Mouse (Mus musculus) MEL (cell line): ENCODE results near the gene Hic1. TPM values are rescaled to one million over a fixed set of nuclear protein-coding genes. Genes with fewer than 3 reads are reported as not detected.
A peak's percentile ranks its signal among the peaks of the same experiment; 100 is the strongest.

Source experiments
- DNase-seq: peaks from one replicate; pipeline ENCODE4 v3.0.0; 2011; ENCODE audit warnings: low read depth, low spot score
- H3K27ac ChIP-seq: 2 replicates; pipeline ENCODE4 v1.5.1; 2012; ENCODE audit warnings: low read depth, mild to moderate bottlenecking, control low read depth, low read length, moderate library complexity; ENCODE audit not compliant: control insufficient read depth
- H3K27me3 ChIP-seq, 2 experiments: fragments of 150-350 bp in 1 of 2; sonication (generic) in 1 of 2; 2 replicates each; pipeline ENCODE4 v1.6.1; 2012; ENCODE audit warnings: low read length in 2 of 2, mild to moderate bottlenecking in 2 of 2, improper control_type of control experiment in 1 of 2, moderate library complexity in 1 of 2; ENCODE audit not compliant: insufficient read depth in 2 of 2, control insufficient read depth in 1 of 2
- H3K36me3 ChIP-seq, 2 experiments: 2 replicates each; pipeline ENCODE4 v1.6.1; 2012 to 2014; ENCODE audit warnings: low read length in 2 of 2, improper control_type of control experiment in 1 of 2, inconsistent platforms in 1 of 2, mild to moderate bottlenecking in 1 of 2; ENCODE audit not compliant: insufficient read depth in 2 of 2, control insufficient read depth in 1 of 2
- H3K4me1 ChIP-seq, 2 experiments: fragments of 150-350 bp in 1 of 2; sonication (generic) in 1 of 2; 2 replicates each; pipeline ENCODE4 v1.6.1; 2012; ENCODE audit warnings: low read length in 2 of 2, improper control_type of control experiment in 1 of 2, mild to moderate bottlenecking in 1 of 2; ENCODE audit not compliant: insufficient read depth in 2 of 2, control insufficient read depth in 1 of 2
- H3K4me3 ChIP-seq, 2 experiments: fragments of 150-350 bp in 1 of 2; sonication (generic) in 1 of 2; 2 replicates each; pipeline ENCODE4 v1.5.1; 2012; ENCODE audit warnings: low read depth in 2 of 2, low read length in 2 of 2, mild to moderate bottlenecking in 2 of 2, moderate library complexity in 2 of 2, control low read depth in 1 of 2, improper control_type of control experiment in 1 of 2; ENCODE audit not compliant: control insufficient read depth in 1 of 2, insufficient read depth in 1 of 2
- H3K79me2 ChIP-seq: 2 replicates; pipeline ENCODE4 v1.6.1; 2012; ENCODE audit warnings: mild to moderate bottlenecking, low read length, moderate library complexity; ENCODE audit not compliant: control insufficient read depth, poor library complexity, insufficient read depth
- H3K9ac ChIP-seq: 2 replicates; pipeline ENCODE4 v1.6.1; 2012; ENCODE audit warnings: low read depth, mild to moderate bottlenecking, control low read depth, low read length, moderate library complexity; ENCODE audit not compliant: control insufficient read depth, poor library complexity, severe bottlenecking
- H3K9me3 ChIP-seq: fragments of 150-350 bp; sonication (generic); replicated peaks from 2 replicates; pipeline ENCODE4 v1.6.1; 2012; ENCODE audit warnings: mild to moderate bottlenecking, low read length, improper control_type of control experiment, moderate library complexity; ENCODE audit not compliant: insufficient read depth
- BHLHE40 ChIP-seq: IDR thresholded peaks from 2 replicates; pipeline ENCODE4 v1.6.1; 2012; ENCODE audit warnings: low read depth, mild to moderate bottlenecking, inconsistent platforms, low read length, improper control_type of control experiment, borderline replicate concordance
- CHD2 ChIP-seq: IDR thresholded peaks from 2 replicates; pipeline ENCODE4 v1.6.1; 2011; ENCODE audit warnings: low read length, improper control_type of control experiment
- E2F4 ChIP-seq: IDR thresholded peaks from 2 replicates; pipeline ENCODE4 v1.6.1; 2011; ENCODE audit warnings: low read depth, low read length, improper control_type of control experiment, borderline replicate concordance
- ELF1 ChIP-seq: IDR thresholded peaks from 2 replicates; pipeline ENCODE4 v1.6.1; 2014; ENCODE audit warnings: low read depth, mild to moderate bottlenecking, inconsistent platforms, low read length, improper control_type of control experiment, moderate library complexity
- ETS1 ChIP-seq: IDR thresholded peaks from 2 replicates; pipeline ENCODE4 v1.6.1; 2012; ENCODE audit warnings: low read depth, mild to moderate bottlenecking, inconsistent platforms, low read length, improper control_type of control experiment, moderate library complexity
- GATA1 ChIP-seq: IDR thresholded peaks from 2 replicates; pipeline ENCODE4 v1.6.1; 2011; ENCODE audit warnings: low read depth, low read length, improper control_type of control experiment
- HCFC1 ChIP-seq: IDR thresholded peaks from 2 replicates; pipeline ENCODE4 v1.6.1; 2012; ENCODE audit warnings: low read depth, mild to moderate bottlenecking, inconsistent platforms, low read length, improper control_type of control experiment, moderate library complexity
- JUND ChIP-seq: IDR thresholded peaks from 2 replicates; pipeline ENCODE4 v1.6.1; 2011; ENCODE audit warnings: low read depth, mild to moderate bottlenecking, improper control_type of control experiment, low read length
- KAT2A ChIP-seq: conservative IDR thresholded peaks from 2 replicates; pipeline ENCODE4 v1.6.1; 2012; ENCODE audit warnings: low read depth, low read length, improper control_type of control experiment, inconsistent platforms
- MAFK ChIP-seq: IDR thresholded peaks from 2 replicates; pipeline ENCODE4 v1.6.1; 2011; ENCODE audit warnings: low read depth, mild to moderate bottlenecking, low read length, improper control_type of control experiment, borderline replicate concordance
- MEF2A ChIP-seq: IDR thresholded peaks from 2 replicates; pipeline ENCODE4 v1.6.1; 2014; ENCODE audit warnings: low read depth, mild to moderate bottlenecking, inconsistent platforms, low read length, improper control_type of control experiment; ENCODE audit not compliant: poor library complexity, insufficient replicate concordance, severe bottlenecking; ENCODE audit errors: extremely low read depth
- MXI1 ChIP-seq: IDR thresholded peaks from 2 replicates; pipeline ENCODE4 v1.6.1; 2011; ENCODE audit warnings: mild to moderate bottlenecking, low read depth, low read length, improper control_type of control experiment
- MYB ChIP-seq: IDR thresholded peaks from 2 replicates; pipeline ENCODE4 v1.6.1; 2011; ENCODE audit warnings: mild to moderate bottlenecking, low read depth, low read length, improper control_type of control experiment
- POLR2AphosphoS2 ChIP-seq: IDR thresholded peaks from 2 replicates; pipeline ENCODE4 v1.6.1; 2011; ENCODE audit warnings: low read length, improper control_type of control experiment
- POLR2AphosphoS5 ChIP-seq: IDR thresholded peaks from 2 replicates; pipeline ENCODE4 v1.6.1; 2012; ENCODE audit warnings: low read depth, borderline replicate concordance, mild to moderate bottlenecking, inconsistent platforms, low read length, moderate library complexity, mixed read lengths
- RAD21 ChIP-seq: IDR thresholded peaks from 2 replicates; pipeline ENCODE4 v1.6.1; 2011; ENCODE audit warnings: mild to moderate bottlenecking, low read depth, low read length, improper control_type of control experiment
- TAL1 ChIP-seq: IDR thresholded peaks from 2 replicates; pipeline ENCODE4 v1.6.1; 2012; ENCODE audit warnings: mild to moderate bottlenecking, inconsistent platforms, low read length, moderate library complexity, mixed read lengths
- TBP ChIP-seq: IDR thresholded peaks from 2 replicates; pipeline ENCODE4 v1.8.0; 2011; ENCODE audit warnings: low read depth, low read length, improper control_type of control experiment
- TCF12 ChIP-seq: IDR thresholded peaks from 2 replicates; pipeline ENCODE4 v1.6.1; 2014; ENCODE audit warnings: low read depth, mild to moderate bottlenecking, inconsistent platforms, low read length, improper control_type of control experiment, moderate library complexity
- UBTF ChIP-seq: IDR thresholded peaks from 2 replicates; pipeline ENCODE4 v1.6.1; 2012; ENCODE audit warnings: low read depth, mild to moderate bottlenecking, inconsistent platforms, low read length, improper control_type of control experiment, moderate library complexity, borderline replicate concordance; ENCODE audit not compliant: insufficient read depth
- ZC3H11A ChIP-seq: IDR thresholded peaks from 2 replicates; pipeline ENCODE4 v1.6.1; 2012; ENCODE audit warnings: low read depth, mild to moderate bottlenecking, inconsistent platforms, low read length, improper control_type of control experiment
- ZKSCAN1 ChIP-seq: IDR thresholded peaks from 2 replicates; pipeline ENCODE4 v1.6.1; 2012; ENCODE audit warnings: low read depth, mild to moderate bottlenecking, inconsistent platforms, low read length, improper control_type of control experiment, moderate library complexity
- ZMIZ1 ChIP-seq: IDR thresholded peaks from 2 replicates; pipeline ENCODE4 v1.6.1; 2012; ENCODE audit warnings: low read depth, mild to moderate bottlenecking, inconsistent platforms, low read length, improper control_type of control experiment, moderate library complexity
- polyA plus RNA-seq, 2 experiments: library from polyadenylated mRNA; stranded (reverse) in 1 of 2; unstranded in 1 of 2; fragments of >175 nt in 1 of 2; fragments of >200 nt in 1 of 2; gene quantifications; 2 replicates each; pipeline versions ENCODE4 v1.2.1 to v1.2.4; 2012; ENCODE audit warnings: low replicate concordance in 2 of 2, low read depth in 1 of 2; ENCODE audit not compliant: insufficient read length in 2 of 2, insufficient read depth in 1 of 2, missing spikeins in 1 of 2
- total RNA-seq: library from RNA; depleted of rRNA; stranded (reverse); fragments of 300-350 nt; gene quantifications from 2 replicates; pipeline ENCODE4 v1.2.3, GENCODE M21; 2012

Hic1 gene
- total and polyA plus RNA-seq, 3 experiments = 18.2 to 18.8 TPM; not detected in 1

DNA sequence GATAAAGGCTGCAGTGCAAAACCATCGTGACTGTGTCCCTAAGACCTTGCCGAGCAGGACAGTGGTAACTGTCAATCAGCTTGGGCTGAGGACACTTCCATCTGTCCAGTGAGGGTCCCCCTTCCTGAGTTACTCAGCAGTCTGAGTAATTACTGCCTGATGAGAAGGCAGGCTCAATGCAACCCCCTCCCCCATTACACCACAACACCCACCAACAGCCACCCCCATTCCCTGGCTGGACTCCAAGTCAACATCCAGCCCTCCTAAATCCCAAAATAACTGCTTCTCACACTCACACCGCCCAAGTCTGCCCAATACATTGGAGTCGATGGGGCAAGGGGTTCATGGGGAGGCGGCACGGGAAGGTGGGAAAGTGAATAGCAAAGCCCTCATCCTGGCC is 22.5 kb upstream of the Hic1 start:
- Histone ChIP-seq H3K9me3 (no peaks in the 10 kb centered on the region), H3K36me3 (peaks cover 0 to 3% of the 10 kb centered on the region in 2 experiments; a peak in 1 of 4 replicates), H3K27me3 (peaks cover 2 to 15% of the 10 kb centered on the region in 2 experiments; a peak in 2 of 4 replicates), H3K79me2 (peaks cover 17% of the 10 kb centered on the region), H3K4me3 (no peak overlapping the region), H3K9ac (no peak overlapping the region), H3K4me1 (peaks cover 0 to 14% of the 10 kb centered on the region in 2 experiments; a peak in 3 of 4 replicates), H3K27ac (no peak overlapping the region)
- no peak for DNase-seq
- TF ChIP-seq E2F4 (no peak), ETS1 (no peak), ZMIZ1 (no peak), KAT2A (no peak), MEF2A (no peak), MXI1 (no peak)

DNA sequence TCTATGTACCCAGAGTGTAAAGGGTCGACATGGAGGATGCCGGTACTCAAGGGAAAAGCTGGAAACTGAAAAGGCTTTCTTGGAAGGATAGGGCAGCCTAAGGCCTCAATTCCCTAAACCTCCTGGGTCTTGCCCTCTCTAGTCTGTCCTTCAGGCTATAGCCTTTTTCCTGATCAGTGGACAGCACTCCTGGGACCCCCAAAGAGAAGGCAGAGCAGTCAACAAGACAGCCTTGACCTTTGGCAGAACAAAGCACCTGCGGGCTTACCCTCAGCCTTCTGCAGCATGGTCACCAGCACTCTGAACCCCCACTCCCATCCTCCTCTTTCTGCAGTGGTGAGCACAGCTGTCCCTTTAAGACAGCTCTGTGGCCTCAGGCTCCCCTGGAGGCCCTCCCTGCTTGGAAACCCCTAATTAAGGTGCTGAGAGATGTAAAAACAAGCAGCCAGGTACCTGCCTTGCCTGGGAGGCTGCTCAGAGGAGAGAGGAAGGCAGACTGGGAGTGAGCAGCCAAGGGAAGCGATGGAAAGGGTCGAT is 21.7 kb upstream of the Hic1 start, which contains the start of gene Dph1:
Dph1 (minus strand) TSS at position 337 of the 537 bp plus-strand sequence.
- Histone ChIP-seq H3K4me3 (peak within 1 kb of the TSS; percentile 81 to 86), H3K27ac (peak within 1 kb of the TSS; percentile 75), H3K79me2 (peaks cover 17% of the 10 kb centered on the region), H3K4me1 (peaks cover 0 to 14% of the 10 kb centered on the region in 2 experiments; a peak in 3 of 4 replicates), H3K9me3 (no peaks in the 10 kb centered on the region), H3K27me3 (peaks cover 2 to 15% of the 10 kb centered on the region in 2 experiments; a peak in 2 of 4 replicates), H3K9ac (peak within 1 kb of the TSS; percentile 91), H3K36me3 (peaks cover 0 to 3% of the 10 kb centered on the region in 2 experiments; a peak in 1 of 4 replicates)
- no peak for TF ChIP-seq JUND
- TF ChIP-seq RAD21 = no peak
- TF ChIP-seq CHD2 = no peak
- no peak for TF ChIP-seq TBP
- TF ChIP-seq GATA1 = no peak
- DNase-seq = no peak

DNA sequence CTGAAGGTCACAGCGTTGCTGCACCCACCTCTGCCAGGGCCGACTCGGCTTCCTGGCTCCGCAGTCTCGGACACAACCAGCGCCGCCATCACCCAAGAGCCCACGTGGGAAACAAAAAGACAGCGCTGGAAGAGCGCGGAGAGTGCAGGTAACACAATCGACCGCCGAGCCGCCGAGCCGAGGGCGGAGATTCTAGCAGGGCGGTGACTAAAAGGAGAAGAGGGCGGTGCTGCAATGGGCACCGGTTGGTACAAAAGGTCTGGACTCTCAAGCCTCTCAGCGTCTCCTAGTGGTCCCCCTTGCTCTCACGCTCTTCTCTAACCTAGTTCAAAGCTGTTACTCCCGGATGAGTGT is 21.0 kb upstream of the Hic1 start:
- H3K79me2 ChIP-seq = peaks cover 17% of the 10 kb centered on the region
- peak overlapping the region; percentile 75 for H3K27ac ChIP-seq
- H3K27me3 ChIP-seq = peaks cover 2 to 15% of the 10 kb centered on the region in 2 experiments; a peak in 2 of 4 replicates
- H3K4me3 ChIP-seq = peak overlapping the region; percentile 81 to 86
- H3K4me1 ChIP-seq = peaks cover 0 to 12% of the 10 kb centered on the region in 2 experiments; a peak in 3 of 4 replicates
- H3K9ac ChIP-seq = peak overlapping the region; percentile 91
- H3K9me3 ChIP-seq = no peaks in the 10 kb centered on the region
- H3K36me3 ChIP-seq = peaks cover 0 to 3% of the 10 kb centered on the region in 2 experiments; a peak in 1 of 4 replicates
- peak; percentile 96 for DNase-seq
- peak; percentile 72; the same call in 1 of the 2 replicates for TF ChIP-seq ETS1
- peak; percentile 89 for TF ChIP-seq TBP
- TF ChIP-seq GATA1 = 0 out of 2 replicates have a peak, but pooled peaks have one; percentile 9
- no peak for TF ChIP-seq UBTF
- TF ChIP-seq KAT2A = no peak; the same call in none of the 2 replicates
- no peak for TF ChIP-seq POLR2AphosphoS5
- no peak; the same call in 1 of the 2 replicates for TF ChIP-seq ZKSCAN1
- TF ChIP-seq ZC3H11A = no peak
- no peak for TF ChIP-seq TAL1
- TF ChIP-seq BHLHE40 = peak; percentile 73
- peak; percentile 78 for TF ChIP-seq ELF1
- TF ChIP-seq MYB = no peak
- no peak for TF ChIP-seq E2F4
- TF ChIP-seq MEF2A = no peak
- TF ChIP-seq JUND = no peak
- TF ChIP-seq CHD2 = no peak
- peak; percentile 84 for TF ChIP-seq TCF12
- TF ChIP-seq POLR2AphosphoS2 = peak; percentile 67; the same call in 1 of the 2 replicates
- TF ChIP-seq MAFK = no peak
- TF ChIP-seq RAD21 = peak; percentile 26
- TF ChIP-seq HCFC1 = peak; percentile 99
